Mouse (Mus musculus) stomach, embryonic 14.5 days (tissue): Measurements from ENCODE around the gene Lrmda. TPM values are rescaled to one million over a fixed set of nuclear protein-coding genes. Genes with fewer than 3 reads are reported as not detected.

Experiments used
- ATAC-seq: fragments of 200-750 bp; cut with Nextera tagmentation; 2 replicates; pipeline ENCODE4 v1.8.0; 2017; ENCODE audit warnings: low read depth, moderate TSS enrichment; ENCODE audit not compliant: insufficient number of reproducible peaks, insufficient read depth, low FRiP score
- H3K27ac ChIP-seq: fragments of 300-500 bp; sonication (generic); 2 replicates; pipeline ENCODE4 v1.5.1; 2014; ENCODE audit warnings: mild to moderate bottlenecking, low read length, moderate library complexity, mixed read lengths
- H3K27me3 ChIP-seq: fragments of 300-500 bp; sonication (generic); 2 replicates; pipeline ENCODE4 v1.6.1; 2014; ENCODE audit warnings: low read length, control low read depth, mixed read lengths; ENCODE audit not compliant: control insufficient read depth, insufficient read depth
- H3K36me3 ChIP-seq: fragments of 300-500 bp; sonication (generic); 2 replicates; pipeline ENCODE4 v1.6.1; 2014; ENCODE audit warnings: mild to moderate bottlenecking, control low read depth, low read length, moderate library complexity, mixed read lengths; ENCODE audit not compliant: control insufficient read depth, insufficient read depth
- H3K4me1 ChIP-seq: fragments of 300-500 bp; sonication (generic); 2 replicates; pipeline ENCODE4 v1.6.1; 2014; ENCODE audit warnings: low read length, control low read depth, mixed read lengths; ENCODE audit not compliant: control insufficient read depth, insufficient read depth
- H3K4me2 ChIP-seq: fragments of 300-500 bp; sonication (generic); replicated peaks from 2 replicates; pipeline ENCODE4 v1.6.1; 2014; ENCODE audit warnings: low read depth, low read length, control low read depth
- H3K4me3 ChIP-seq: fragments of 300-500 bp; sonication (generic); 2 replicates; pipeline ENCODE4 v1.5.1; 2014; ENCODE audit warnings: low read depth, low read length, control low read depth
- H3K9ac ChIP-seq: fragments of 300-500 bp; sonication (generic); replicated peaks from 2 replicates; pipeline ENCODE4 v1.6.1; 2014; ENCODE audit warnings: low read depth, mild to moderate bottlenecking, control low read depth, low read length, moderate library complexity, mixed read lengths
- H3K9me3 ChIP-seq: fragments of 300-500 bp; sonication (generic); 2 replicates; pipeline ENCODE4 v1.6.1; 2016; ENCODE audit warnings: low read depth, low read length, control low read depth; ENCODE audit not compliant: control insufficient read depth
- WGBS: fragments of 180-500 bp; shearing (Covaris S2); extraction: QIAGEN DNeasy Blood & Tissue Kit; methylation state at CpG from one replicate; pipeline ENCODE4 v1.1.7; 2014; 5-methylcytosine and 5-hydroxymethylcytosine counted together
- polyA plus RNA-seq: library from polyadenylated mRNA; unstranded; fragments of >200 nt; fragmentation: Nextera tagmentation; extraction: Ambion mirVana; gene quantifications from 2 replicates; pipeline ENCODE4 v1.2.1, GENCODE M21; 2014

The Lrmda gene
- polyA plus RNA-seq, 1 experiment from 2014 or later, result 0.46 TPM

- Histone ChIP-seq H3K4me3 (no peak overlapping the region), H3K27ac (no peak overlapping the region), H3K27me3 (no peaks in the 10 kb centered on the region), H3K9me3 (no peaks in the 10 kb centered on the region), H3K4me2 (no peak overlapping the region), H3K4me1 (peaks cover 21% of the 10 kb centered on the region), H3K36me3 (no peaks in the 10 kb centered on the region), H3K9ac (no peak overlapping the region)
- WGBS, result 58% methylated on average over 5 of the region's 5 CpGs
- peak; percentile 28; the same call in 1 of the 2 replicates for ATAC-seq
Observed at GRCm38 (mm10) chr14:22572486-22572885, 553.0 kb downstream of the Lrmda start.

- Histone ChIP-seq H3K27ac (no peak overlapping the region), H3K4me1 (peaks cover 27% of the 10 kb centered on the region), H3K9ac (no peak overlapping the region), H3K4me3 (no peak overlapping the region), H3K9me3 (no peaks in the 10 kb centered on the region), H3K36me3 (no peaks in the 10 kb centered on the region), H3K27me3 (no peaks in the 10 kb centered on the region), H3K4me2 (no peak overlapping the region)
- ATAC-seq, result no peak
- WGBS, result 85% methylated on average over 7 of the region's 7 CpGs
Observed at GRCm38 (mm10) chr14:22573585-22573984, 554.1 kb downstream of the Lrmda start.

GRCm38 (mm10) chr14:22574006-22574405, 554.5 kb downstream of the Lrmda start:
- Histone ChIP-seq H3K4me2 (no peak overlapping the region), H3K4me1 (peaks cover 27% of the 10 kb centered on the region), H3K27me3 (no peaks in the 10 kb centered on the region), H3K36me3 (no peaks in the 10 kb centered on the region), H3K9ac (no peak overlapping the region), H3K9me3 (no peaks in the 10 kb centered on the region), H3K27ac (no peak overlapping the region), H3K4me3 (no peak overlapping the region)
- WGBS, result 80% methylated on average over 4 of the region's 4 CpGs
- no peak for ATAC-seq

GRCm38 (mm10) chr14:22576441-22576840, 556.9 kb downstream of the Lrmda start:
- no peak for ATAC-seq
- H3K4me2 ChIP-seq, result no peak overlapping the region

GRCm38 (mm10) chr14:22577411-22578037, 558.0 kb downstream of the Lrmda start:
- Histone ChIP-seq H3K4me1 (peaks cover 28% of the 10 kb centered on the region), H3K4me3 (no peak overlapping the region), H3K9ac (no peak overlapping the region), H3K9me3 (no peaks in the 10 kb centered on the region), H3K4me2 (peak overlapping the region; percentile 24), H3K36me3 (no peaks in the 10 kb centered on the region), H3K27me3 (no peaks in the 10 kb centered on the region), H3K27ac (no peak overlapping the region)
- WGBS, result 11% methylated on average over 13 of the region's 13 CpGs
- ATAC-seq, result no peak

More at GRCm38 (mm10) chr14:22576441-22576840, 556.9 kb downstream of the Lrmda start:
- H3K4me3 ChIP-seq, result no peak overlapping the region
- no peaks in the 10 kb centered on the region for H3K36me3 ChIP-seq
- H3K27ac ChIP-seq, result no peak overlapping the region
- no peaks in the 10 kb centered on the region for H3K9me3 ChIP-seq
- no peak overlapping the region for H3K9ac ChIP-seq
- no peaks in the 10 kb centered on the region for H3K27me3 ChIP-seq
- 43% methylated on average over 6 of the region's 6 CpGs for WGBS
- H3K4me1 ChIP-seq, result peaks cover 27% of the 10 kb centered on the region

- Histone ChIP-seq H3K27me3 (no peaks in the 10 kb centered on the region), H3K9me3 (no peaks in the 10 kb centered on the region), H3K36me3 (no peaks in the 10 kb centered on the region), H3K4me3 (no peak overlapping the region), H3K4me2 (peak overlapping the region; percentile 24), H3K4me1 (peaks cover 30% of the 10 kb centered on the region), H3K9ac (no peak overlapping the region), H3K27ac (no peak overlapping the region)
- 18% methylated on average over 6 of the region's 6 CpGs for WGBS
- ATAC-seq, result no peak
Observed at GRCm38 (mm10) chr14:22578224-22578623, 558.7 kb downstream of the Lrmda start.

GRCm38 (mm10) chr14:22578986-22579385, 559.5 kb downstream of the Lrmda start:
- H3K27me3 ChIP-seq, result no peaks in the 10 kb centered on the region
- peaks cover 30% of the 10 kb centered on the region for H3K4me1 ChIP-seq
- H3K9ac ChIP-seq, result no peak overlapping the region
- no peak overlapping the region for H3K27ac ChIP-seq
- H3K4me2 ChIP-seq, result no peak overlapping the region
- WGBS, result 93% methylated on average over 3 of the region's 3 CpGs
- H3K36me3 ChIP-seq, result no peaks in the 10 kb centered on the region
- no peak overlapping the region for H3K4me3 ChIP-seq
- ATAC-seq, result no peak
- no peaks in the 10 kb centered on the region for H3K9me3 ChIP-seq

GRCm38 (mm10) chr14:22582065-22582464, 562.6 kb downstream of the Lrmda start:
- Histone ChIP-seq H3K9ac (no peak overlapping the region), H3K4me1 (peaks cover 16% of the 10 kb centered on the region; the same call in 1 of the 2 replicates), H3K36me3 (no peaks in the 10 kb centered on the region), H3K9me3 (no peaks in the 10 kb centered on the region), H3K27me3 (no peaks in the 10 kb centered on the region), H3K27ac (no peak overlapping the region), H3K4me2 (no peak overlapping the region), H3K4me3 (no peak overlapping the region)
- peak; percentile 60; the same call in 1 of the 2 replicates for ATAC-seq
- 54% methylated on average over 9 of the region's 9 CpGs for WGBS

GRCm38 (mm10) chr14:22586281-22586680, 566.8 kb downstream of the Lrmda start:
- H3K36me3 ChIP-seq, result no peaks in the 10 kb centered on the region
- H3K9me3 ChIP-seq, result no peaks in the 10 kb centered on the region
- H3K9ac ChIP-seq, result no peak overlapping the region
- ATAC-seq, result peak; percentile 33; the same call in 1 of the 2 replicates
- no peak overlapping the region for H3K4me3 ChIP-seq
- no peak overlapping the region for H3K27ac ChIP-seq
- WGBS, result 50% methylated on average over 4 of the region's 4 CpGs
- peaks cover 4% of the 10 kb centered on the region; the same call in 1 of the 2 replicates for H3K27me3 ChIP-seq
- H3K4me2 ChIP-seq, result no peak overlapping the region
- H3K4me1 ChIP-seq, result peaks cover 6% of the 10 kb centered on the region; the same call in 1 of the 2 replicates
